Mouse (Mus musculus) kidney, adult 2 months (tissue): Measurements from ENCODE around the gene 1810062G17Rik.

Experiments used
- CTCF ChIP-seq: fragments of 200-500 bp; conservative IDR thresholded peaks from 2 replicates; pipeline ENCODE4 v1.5.1; 2011; ENCODE audit warnings: low read depth, mild to moderate bottlenecking, control low read depth, low read length, moderate library complexity, mixed read lengths; ENCODE audit not compliant: insufficient read depth, insufficient read length
- POLR2A ChIP-seq: fragments of 200-500 bp; IDR thresholded peaks from one replicate; pipeline ENCODE4 v1.6.1; 2011; ENCODE audit warnings: low read depth, low read length, control low read depth

GRCm38 (mm10) chr3:36455124-36455523, 20.6 kb upstream of the 1810062G17Rik start:
- TF ChIP-seq CTCF (no peak), POLR2A (no peak)
